Mouse (Mus musculus) ES-E14 (cell line): Measurements from ENCODE around the gene Cadm1.

Experiments
- CHD2 ChIP-seq: IDR thresholded peaks from 2 replicates; pipeline ENCODE4 v1.6.1; 2014; ENCODE audit warnings: mild to moderate bottlenecking, low read depth, low read length, inconsistent platforms
- HCFC1 ChIP-seq: IDR thresholded peaks from 2 replicates; pipeline ENCODE4 v1.6.1; 2012; ENCODE audit warnings: low read length, inconsistent platforms, borderline replicate concordance; ENCODE audit not compliant: insufficient read depth
- MAFK ChIP-seq: IDR thresholded peaks from 2 replicates; pipeline ENCODE4 v1.6.1; 2014; ENCODE audit warnings: mild to moderate bottlenecking, low read depth, low read length, inconsistent platforms; ENCODE audit not compliant: insufficient read depth
- ZNF384 ChIP-seq: IDR thresholded peaks from 2 replicates; pipeline ENCODE4 v1.6.1; 2012; ENCODE audit warnings: low read depth, low read length, inconsistent platforms

DNA sequence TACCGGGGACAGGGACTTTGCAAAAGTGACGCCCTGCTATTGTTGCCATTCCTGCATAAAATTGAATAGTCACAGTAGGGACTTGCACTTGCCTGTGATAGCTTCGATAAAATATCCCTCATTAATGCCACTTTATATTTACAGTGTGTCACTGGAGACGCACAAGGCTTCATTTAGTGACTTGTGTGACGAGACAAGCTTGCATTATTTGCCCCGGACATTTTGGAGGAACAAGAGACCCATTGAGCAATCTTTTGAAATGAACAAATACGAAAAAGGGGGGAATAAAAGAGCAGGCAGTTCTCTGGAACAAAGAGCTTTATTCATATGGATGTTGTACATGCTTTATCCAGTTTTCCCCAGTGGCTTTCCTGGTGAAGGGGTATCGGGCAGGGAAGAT, 3.5 kb downstream of the Cadm1 start:
- no peak for TF ChIP-seq CHD2
- TF ChIP-seq MAFK: no peak
- no peak for TF ChIP-seq ZNF384
- TF ChIP-seq HCFC1: no peak
